Mouse (Mus musculus): ENCODE measurements around the gene Rps2.

- no peak for TF ChIP-seq EP300 (IDR thresholded peaks at IDR 0.05; ENCODE audit: insufficient read depth, low read depth, low read length)
- no peak for TF ChIP-seq CTCF (IDR thresholded peaks at IDR 0.05)
- TF ChIP-seq POLR2A (IDR thresholded peaks at IDR 0.05; ENCODE audit: insufficient read depth, low read depth, low read length) = no peak
These were observed 5.4 kb downstream of the Rps2 start for GRCm38 (mm10) chr17:24723122-24723880.

Measured in heart, adult 2 months (tissue).